Mouse (Mus musculus): Measurements from ENCODE around the gene Nutf2. TPM values are rescaled to one million over a fixed set of nuclear protein-coding genes. Genes with fewer than 3 reads are reported as not detected.

The Nutf2 gene
- polyA plus RNA-seq, 1 experiment: 51.6 TPM

DNA sequence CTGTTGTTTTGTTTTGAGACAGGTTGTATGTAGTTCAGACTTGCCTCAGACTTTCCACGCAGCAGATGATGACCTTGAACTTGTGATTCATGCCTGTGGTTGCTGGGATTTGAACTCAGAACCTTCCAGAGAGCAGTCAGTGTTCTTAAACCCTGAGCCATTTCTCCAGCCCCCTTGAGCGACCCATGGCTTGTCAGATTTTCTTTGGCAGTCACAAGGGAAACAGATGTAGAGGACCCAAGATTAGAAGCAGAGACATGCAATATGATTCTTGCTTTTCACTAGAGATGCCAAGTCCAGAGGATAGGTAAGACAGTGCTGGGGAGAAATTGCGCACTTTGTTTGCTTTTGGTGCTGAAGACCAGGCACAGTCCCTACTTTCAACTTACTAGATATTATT, 7.2 kb upstream of the Nutf2 start, which contains the start of gene Cenpt:
Cenpt (minus strand) TSS at position 101 of the 400 bp plus-strand sequence.
- Histone ChIP-seq H3K4me1 (peaks cover 66% of the 10 kb centered on the region), H3K9me3 (no peaks in the 10 kb centered on the region), H3K36me3 (replicated peaks; ENCODE audit: low read length) (peaks cover 27% of the 10 kb centered on the region), H3K4me3 (replicated peaks) (peak within 1 kb of the TSS; percentile 98), H3K27me3 (replicated peaks) (no peaks in the 10 kb centered on the region)
- no peak for TF ChIP-seq FLI1 (IDR thresholded peaks at IDR 0.05; ENCODE audit: low read length)
- no peak for TF ChIP-seq GATA1 (IDR thresholded peaks at IDR 0.05; ENCODE audit: borderline replicate concordance, low read length)

DNA sequence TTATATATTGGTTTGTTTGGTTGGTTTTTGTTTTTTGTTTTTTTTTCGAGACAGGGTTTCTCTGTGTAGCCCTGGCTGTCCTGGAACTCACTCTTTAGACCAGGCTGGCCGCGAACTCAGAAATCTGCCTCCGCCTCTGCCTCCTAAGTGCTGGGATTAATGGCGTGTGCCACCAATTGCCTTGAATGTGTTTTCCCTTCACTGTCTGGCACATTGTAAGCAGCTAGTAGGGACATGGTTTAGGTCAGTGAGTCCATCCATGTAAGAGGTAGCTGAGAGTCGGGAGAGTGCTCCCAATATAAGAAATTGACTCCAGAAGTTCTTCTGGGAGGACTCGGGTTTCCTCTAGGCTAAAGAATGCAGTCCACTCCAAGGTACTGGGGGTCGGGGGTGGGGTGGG, 6.1 kb upstream of the Nutf2 start:
- Histone ChIP-seq H3K4me3 (replicated peaks) (peak overlapping the region; percentile 100), H3K4me1 (peaks cover 69% of the 10 kb centered on the region), H3K27me3 (replicated peaks) (no peaks in the 10 kb centered on the region), H3K9me3 (no peaks in the 10 kb centered on the region), H3K36me3 (replicated peaks; ENCODE audit: low read length) (peaks cover 23% of the 10 kb centered on the region)
- TF ChIP-seq FLI1 (IDR thresholded peaks at IDR 0.05; ENCODE audit: low read length): no peak
- TF ChIP-seq GATA1 (IDR thresholded peaks at IDR 0.05; ENCODE audit: borderline replicate concordance, low read length): no peak

- Histone ChIP-seq H3K36me3 (replicated peaks; ENCODE audit: low read length) (peaks cover 18% of the 10 kb centered on the region), H3K9me3 (no peaks in the 10 kb centered on the region), H3K4me3 (replicated peaks) (peak within 1 kb of the TSS; percentile 100), H3K27me3 (replicated peaks) (no peaks in the 10 kb centered on the region), H3K4me1 (peaks cover 69% of the 10 kb centered on the region)
- TF ChIP-seq FLI1 (IDR thresholded peaks at IDR 0.05; ENCODE audit: low read length) (no peak), GATA1 (IDR thresholded peaks at IDR 0.05; ENCODE audit: borderline replicate concordance, low read length) (no peak)
Observed at GRCm38 (mm10) chr8:105854715-105855216, 5.6 kb upstream of the Nutf2 start, which contains the start of gene Thap11. Gene Thap11, plus strand, starts transcription at chr8:105855132.

DNA sequence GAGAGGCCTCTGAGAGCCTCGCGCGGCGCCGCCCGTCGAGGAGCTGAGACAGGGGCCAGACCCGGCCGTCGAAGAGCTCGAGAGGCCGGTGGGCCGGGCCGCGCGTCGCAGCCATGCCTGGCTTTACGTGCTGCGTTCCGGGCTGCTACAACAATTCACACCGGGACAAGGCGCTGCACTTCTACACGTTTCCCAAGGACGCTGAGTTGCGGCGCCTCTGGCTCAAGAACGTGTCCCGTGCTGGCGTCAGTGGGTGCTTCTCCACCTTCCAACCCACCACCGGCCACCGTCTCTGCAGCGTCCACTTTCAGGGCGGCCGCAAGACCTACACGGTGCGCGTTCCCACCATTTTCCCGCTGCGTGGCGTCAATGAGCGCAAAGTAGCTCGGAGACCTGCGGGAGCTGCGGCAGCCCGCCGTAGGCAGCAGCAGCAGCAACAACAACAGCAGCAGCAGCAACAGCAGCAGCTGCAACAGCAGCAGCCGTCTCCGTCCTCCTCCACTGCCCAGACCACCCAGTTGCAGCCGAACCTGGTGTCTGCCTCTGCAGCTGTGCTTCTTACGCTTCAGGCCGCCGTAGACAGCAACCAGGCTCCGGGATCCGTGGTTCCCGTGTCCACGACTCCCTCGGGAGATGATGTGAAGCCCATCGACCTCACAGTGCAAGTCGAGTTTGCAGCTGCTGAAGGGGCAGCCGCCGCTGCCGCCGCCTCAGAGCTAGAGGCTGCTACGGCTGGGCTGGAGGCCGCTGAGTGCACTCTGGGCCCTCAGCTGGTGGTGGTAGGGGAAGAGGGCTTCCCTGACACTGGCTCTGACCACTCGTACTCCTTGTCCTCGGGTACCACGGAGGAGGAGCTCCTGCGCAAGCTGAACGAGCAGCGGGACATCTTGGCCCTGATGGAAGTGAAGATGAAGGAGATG, 4.9 kb upstream of the Nutf2 start:
- Histone ChIP-seq H3K27me3 (replicated peaks) (no peaks in the 10 kb centered on the region), H3K4me1 (peaks cover 67% of the 10 kb centered on the region), H3K36me3 (replicated peaks; ENCODE audit: low read length) (peaks cover 16% of the 10 kb centered on the region), H3K4me3 (replicated peaks) (peak overlapping the region; percentile 100), H3K9me3 (no peaks in the 10 kb centered on the region)
- TF ChIP-seq GATA1 (IDR thresholded peaks at IDR 0.05; ENCODE audit: borderline replicate concordance, low read length): no peak
- no peak for TF ChIP-seq FLI1 (IDR thresholded peaks at IDR 0.05; ENCODE audit: low read length)

DNA sequence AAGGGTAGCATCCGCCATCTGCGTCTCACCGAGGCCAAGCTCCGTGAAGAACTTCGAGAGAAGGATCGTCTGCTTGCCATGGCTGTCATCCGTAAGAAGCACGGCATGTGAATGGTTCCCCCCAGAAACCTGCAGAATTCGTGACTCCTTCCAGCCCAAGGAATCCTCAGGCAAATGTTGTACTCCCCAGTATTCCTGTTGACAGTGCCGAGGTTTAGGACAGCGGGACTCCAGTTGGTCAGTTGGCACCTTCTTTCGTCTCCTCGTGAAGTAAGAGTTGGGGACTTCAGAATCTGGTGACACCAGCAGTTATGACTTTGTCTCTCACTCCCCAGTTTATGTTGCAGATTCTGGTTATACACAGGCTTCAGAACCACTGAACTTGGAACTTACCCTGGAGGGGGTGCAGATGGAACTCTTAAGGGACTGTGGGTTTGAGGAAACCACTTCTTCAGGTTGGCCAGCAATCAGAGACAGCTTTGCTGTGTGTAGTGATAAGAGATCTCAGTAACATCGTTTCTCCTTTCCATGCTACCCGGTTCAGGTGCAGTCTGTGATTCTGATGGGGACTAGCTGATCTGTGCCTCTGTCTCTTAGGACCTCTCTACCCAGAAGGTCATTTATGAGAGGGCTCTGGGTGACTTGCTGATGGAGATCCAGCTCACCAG, 4.1 kb upstream of the Nutf2 start:
- Histone ChIP-seq H3K27me3 (replicated peaks) (no peaks in the 10 kb centered on the region), H3K36me3 (replicated peaks; ENCODE audit: low read length) (peaks cover 16% of the 10 kb centered on the region), H3K4me1 (peaks cover 67% of the 10 kb centered on the region), H3K9me3 (no peaks in the 10 kb centered on the region), H3K4me3 (replicated peaks) (peak overlapping the region; percentile 100)
- TF ChIP-seq GATA1 (IDR thresholded peaks at IDR 0.05; ENCODE audit: borderline replicate concordance, low read length): no peak
- no peak for TF ChIP-seq FLI1 (IDR thresholded peaks at IDR 0.05; ENCODE audit: low read length)

DNA sequence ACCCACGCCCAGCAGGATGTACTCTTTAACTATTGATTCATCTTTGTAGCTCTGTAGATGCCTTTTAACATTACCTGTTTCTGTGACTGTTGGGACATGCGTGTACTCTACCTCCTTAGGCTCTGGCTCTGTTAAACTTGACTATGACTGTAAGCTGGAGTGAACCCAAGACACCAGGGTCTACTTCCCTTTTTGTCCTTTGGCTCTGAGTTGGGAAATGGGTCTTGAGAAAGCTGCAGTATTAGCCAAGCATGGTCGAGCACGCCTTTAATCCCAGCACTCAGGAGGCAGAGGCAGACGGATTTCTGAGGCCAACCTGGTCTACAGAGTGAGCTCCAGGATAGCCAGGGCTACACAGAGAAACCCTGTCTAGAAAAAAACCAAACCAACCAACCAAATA, 1.9 kb upstream of the Nutf2 start:
- no peaks in the 10 kb centered on the region for H3K9me3 ChIP-seq
- H3K27me3 ChIP-seq (replicated peaks): no peaks in the 10 kb centered on the region
- TF ChIP-seq GATA1 (IDR thresholded peaks at IDR 0.05; ENCODE audit: borderline replicate concordance, low read length): no peak
- TF ChIP-seq FLI1 (IDR thresholded peaks at IDR 0.05; ENCODE audit: low read length): no peak
- no peak overlapping the region for H3K4me3 ChIP-seq (replicated peaks)
- H3K36me3 ChIP-seq (replicated peaks; ENCODE audit: low read length): peaks cover 19% of the 10 kb centered on the region
- H3K4me1 ChIP-seq: peaks cover 77% of the 10 kb centered on the region

GRCm38 (mm10) chr8:105859314-105859713, 1.1 kb upstream of the Nutf2 start:
- Histone ChIP-seq H3K4me3 (replicated peaks) (peak overlapping the region; percentile 98), H3K4me1 (peaks cover 83% of the 10 kb centered on the region), H3K9me3 (no peaks in the 10 kb centered on the region), H3K36me3 (replicated peaks; ENCODE audit: low read length) (peaks cover 25% of the 10 kb centered on the region), H3K27me3 (replicated peaks) (no peaks in the 10 kb centered on the region)
- TF ChIP-seq GATA1 (IDR thresholded peaks at IDR 0.05; ENCODE audit: borderline replicate concordance, low read length) (no peak), FLI1 (IDR thresholded peaks at IDR 0.05; ENCODE audit: low read length) (no peak)

DNA sequence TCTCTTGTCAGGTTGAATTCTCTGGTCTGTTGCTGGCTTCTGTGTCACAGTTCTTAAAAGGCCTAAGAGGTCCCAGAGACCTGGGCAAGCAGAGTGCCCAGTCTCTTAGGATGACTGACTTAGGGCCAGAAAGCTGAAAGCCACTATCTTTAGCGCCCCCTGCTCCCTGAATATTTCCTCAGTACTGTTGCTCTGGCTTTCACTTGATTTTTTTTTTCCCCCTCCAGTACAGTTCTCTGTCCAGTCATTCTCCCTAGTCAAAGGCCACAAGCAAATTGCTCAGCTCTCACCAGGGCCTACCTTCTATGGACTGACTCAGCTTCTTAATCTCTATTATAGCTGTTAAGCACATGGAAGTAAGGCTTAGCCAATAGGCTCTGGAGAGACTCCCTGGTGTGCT, 1.6 kb downstream of the Nutf2 start:
- Histone ChIP-seq H3K9me3 (no peaks in the 10 kb centered on the region), H3K4me3 (replicated peaks) (peak overlapping the region; percentile 98), H3K4me1 (peaks cover 84% of the 10 kb centered on the region), H3K27me3 (replicated peaks) (no peaks in the 10 kb centered on the region), H3K36me3 (replicated peaks; ENCODE audit: low read length) (peaks cover 47% of the 10 kb centered on the region)
- TF ChIP-seq FLI1 (IDR thresholded peaks at IDR 0.05; ENCODE audit: low read length) (no peak), GATA1 (IDR thresholded peaks at IDR 0.05; ENCODE audit: borderline replicate concordance, low read length) (no peak)

GRCm38 (mm10) chr8:105866364-105867029, 6.1 kb downstream of the Nutf2 start:
- TF ChIP-seq FLI1 (IDR thresholded peaks at IDR 0.05; ENCODE audit: low read length): no peak
- TF ChIP-seq GATA1 (IDR thresholded peaks at IDR 0.05; ENCODE audit: borderline replicate concordance, low read length): no peak
- H3K4me1 ChIP-seq: peaks cover 70% of the 10 kb centered on the region
- no peaks in the 10 kb centered on the region for H3K9me3 ChIP-seq
- no peak overlapping the region for H3K4me3 ChIP-seq (replicated peaks)
- H3K27me3 ChIP-seq (replicated peaks): no peaks in the 10 kb centered on the region
- H3K36me3 ChIP-seq (replicated peaks; ENCODE audit: low read length): peaks cover 72% of the 10 kb centered on the region
